Mouse (Mus musculus): ENCODE results near the gene Itga3. TPM values are rescaled to one million over a fixed set of nuclear protein-coding genes. Genes with fewer than 3 reads are reported as not detected.

The Itga3 gene
- polyA plus RNA-seq (2021; fragmentation: Nextera tagmentation): 1.9 and 2.3 TPM in 2 replicates
- long read RNA-seq, experiment 1, full-length matches to known transcripts: 2 of 22 reads
- long read RNA-seq, experiment 1, partial matches to known transcripts: 17 of 22 reads
- long read RNA-seq, experiment 1, other reads (novel, unspliced or antisense): 3 of 22 reads
- long read RNA-seq, experiment 2, full-length matches to known transcripts: 1 of 3 reads
- long read RNA-seq, experiment 2, partial matches to known transcripts: 1 of 3 reads
- long read RNA-seq, experiment 2, other reads (novel, unspliced or antisense): 1 of 3 reads

GRCm38 (mm10) chr11:95076536-95077111 is at the start of gene Itga3:
Gene Itga3, minus strand, starts transcription at chr11:95076801.

DNA sequence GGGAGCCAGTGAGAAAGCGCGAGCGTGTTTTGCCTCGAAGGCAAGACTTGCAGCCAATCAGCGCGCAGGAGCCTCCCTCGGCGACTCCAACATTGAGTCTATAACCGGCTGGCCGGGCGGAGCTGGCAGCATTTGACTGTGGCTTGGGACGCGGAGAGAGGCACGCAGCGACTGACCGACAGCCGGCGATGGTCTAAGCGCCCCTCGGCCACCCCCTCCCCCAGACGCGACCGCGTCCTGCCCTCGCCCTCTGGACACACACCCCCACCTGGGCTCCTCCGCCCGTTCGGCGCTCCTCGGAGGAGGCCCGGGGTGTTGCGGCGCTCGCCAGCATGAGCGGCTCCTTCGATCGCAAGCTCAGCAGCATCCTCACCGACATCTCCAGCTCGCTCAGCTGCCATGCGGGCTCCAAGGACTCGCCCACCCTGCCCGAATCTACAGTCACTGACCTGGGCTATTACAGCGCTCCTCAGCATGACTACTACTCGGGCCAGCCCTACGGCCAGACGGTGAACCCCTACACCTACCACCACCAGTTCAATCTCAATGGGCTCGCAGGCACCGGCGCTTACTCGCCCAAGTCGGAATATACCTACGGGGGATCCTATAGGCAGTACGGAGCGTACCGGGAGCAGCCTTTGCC is 43.5 kb upstream of the Itga3 start, which contains the start of gene Dlx3:
Dlx3 (plus strand) TSS at position 130 of the 643 bp plus-strand sequence.

DNA sequence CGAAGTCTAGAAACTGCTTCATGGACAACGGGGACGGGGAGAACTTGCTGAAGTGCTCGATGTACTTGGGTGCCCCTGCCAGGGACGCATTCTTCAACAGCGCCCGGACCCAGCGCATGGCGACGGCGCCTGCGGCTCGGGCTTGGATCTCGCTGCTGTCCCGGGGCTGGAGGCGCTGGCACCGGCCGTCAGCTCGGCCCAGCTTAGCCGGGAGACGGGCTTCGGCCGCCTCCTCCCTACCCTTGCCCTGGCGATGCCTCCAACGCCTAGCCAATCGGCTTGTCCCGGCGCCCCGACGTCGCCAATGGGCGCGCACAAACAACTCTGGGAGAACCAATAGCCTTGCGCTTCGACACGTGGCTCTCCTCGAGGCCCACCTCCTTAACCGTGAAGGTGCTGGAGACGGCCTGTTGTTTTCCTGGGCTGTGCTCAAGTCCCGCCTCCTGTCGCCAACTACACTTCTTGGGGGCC is 35.4 kb downstream of the Itga3 start, which contains the start of gene Pdk2:
Pdk2 (minus strand) TSS at position 216 of the 471 bp plus-strand sequence.

DNA sequence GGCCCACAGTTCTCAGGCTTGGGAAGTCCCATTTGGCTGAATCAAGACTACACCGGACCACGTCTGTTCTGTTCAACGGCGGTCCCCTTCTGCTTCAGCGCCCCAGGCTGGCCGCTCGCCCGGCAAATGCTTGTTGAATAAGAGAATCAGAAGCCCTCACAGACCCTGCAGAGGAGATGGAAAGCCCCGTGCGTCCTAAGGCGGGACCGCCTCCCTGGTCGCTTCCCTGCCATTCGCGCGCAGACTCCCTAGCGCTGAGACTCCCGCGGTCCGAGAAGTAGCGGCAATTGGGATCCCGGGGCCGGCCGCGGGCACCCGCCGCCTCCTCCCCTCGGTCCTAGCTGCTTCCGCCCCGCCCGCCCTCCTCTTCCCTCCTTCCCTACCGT is 67.0 kb downstream of the Itga3 start, which contains the start of gene Samd14:
Samd14 (plus strand) TSS at position 251 of the 386 bp plus-strand sequence.

Other genes starting within 250 kb of the Itga3 start
- gene Col1a1, start 140.6 kb downstream of the Itga3 start, polyA plus RNA-seq (2021; fragmentation: Nextera tagmentation): 1.2 and 3.4 TPM in 2 replicates
- not detected in 2 replicates for gene Hils1, start 109.2 kb downstream of the Itga3 start, polyA plus RNA-seq (2021; fragmentation: Nextera tagmentation)
- 0.41 and 1.1 TPM in 2 replicates for gene Sgca, start 100.5 kb downstream of the Itga3 start, polyA plus RNA-seq (2021; fragmentation: Nextera tagmentation)
- gene Ppp1r9b, start 85.8 kb downstream of the Itga3 start, polyA plus RNA-seq (2021; fragmentation: Nextera tagmentation): 26.6 and 46.8 TPM in 2 replicates
- gene Samd14, start 66.9 kb downstream of the Itga3 start, polyA plus RNA-seq (2021; fragmentation: Nextera tagmentation): 10.4 and 12.8 TPM in 2 replicates
- gene Pdk2, start 35.4 kb downstream of the Itga3 start, polyA plus RNA-seq (2021; fragmentation: Nextera tagmentation): 94.4 and 113 TPM in 2 replicates
- not detected in 2 replicates for gene Dlx3, start 43.3 kb upstream of the Itga3 start, polyA plus RNA-seq (2021; fragmentation: Nextera tagmentation)
- gene Dlx4, start 69.5 kb upstream of the Itga3 start, polyA plus RNA-seq (2021; fragmentation: Nextera tagmentation): 0.28 and 0.49 TPM in 2 replicates
- gene Tac4, start 184.7 kb upstream of the Itga3 start, polyA plus RNA-seq (2021; fragmentation: Nextera tagmentation): not detected in 2 replicates
- gene Kat7, start 233.4 kb upstream of the Itga3 start, polyA plus RNA-seq (2021; fragmentation: Nextera tagmentation): 39.0 and 45.9 TPM in 2 replicates